Mouse (Mus musculus): Measurements from ENCODE around the gene Edaradd. TPM values are rescaled to one million over a fixed set of nuclear protein-coding genes. Genes with fewer than 3 reads are reported as not detected.
A peak's percentile ranks its signal among the peaks of the same experiment; 100 is the strongest.
"Not testable (repeated sequence)": the region's sequence is repeated elsewhere in the genome, so short reads cannot be mapped to it uniquely, and the experiment has no call there.

The Edaradd gene
- total RNA-seq, 2 experiments from 2014 or later = 0.07 to 0.20 TPM

DNA sequence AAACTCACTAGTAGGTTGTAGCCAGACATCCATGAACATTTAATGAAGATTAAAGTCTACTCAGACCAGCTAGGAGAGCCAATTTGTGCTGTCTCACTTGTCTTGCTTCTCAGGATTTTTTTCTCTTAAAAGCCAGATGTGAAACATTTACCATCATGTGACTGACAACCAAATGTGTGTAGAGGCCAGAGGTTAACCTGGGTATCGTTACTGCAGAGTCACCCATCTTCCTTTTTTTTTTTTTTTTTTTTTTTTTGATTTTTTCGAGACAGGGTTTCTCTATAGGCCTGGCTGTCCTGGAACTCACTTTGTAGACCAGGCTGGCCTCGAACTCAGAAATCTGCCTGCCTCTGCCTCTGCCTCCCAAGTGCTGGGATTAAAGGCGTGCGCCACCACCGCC is 56.1 kb downstream of the Edaradd start:
- intact Hi-C loops (cut with DNase I) = loop anchor here (5.0 kb wide), 1 partner anchor 207 kb away; the partner anchor contains the start of gene Mtr
- DNase-seq = not testable (repeated sequence)

- no peak for DNase-seq
- intact Hi-C loops (cut with DNase I) = loop anchor here (2.0 to 5.0 kb wide), 2 partner anchors 106 to 205 kb away; partner anchors contain the start of gene Mtr
Observed at GRCm38 (mm10) chr13:12462623-12463022, 57.6 kb downstream of the Edaradd start.

GRCm38 (mm10) chr13:12461730-12462119 is 58.5 kb downstream of the Edaradd start:
- DNase-seq = peak in 1 of 2 experiments; percentile 49
- intact Hi-C loops (cut with DNase I) = loop anchor here (2.0 to 5.0 kb wide), 2 partner anchors 107 to 204 kb away; partner anchors contain the start of gene Mtr

GRCm38 (mm10) chr13:12460881-12461729 is 59.1 kb downstream of the Edaradd start:
- intact Hi-C loops (cut with DNase I) = loop anchor here (5.0 kb wide), 1 partner anchor 204 kb away; the partner anchor contains the start of gene Mtr
- peak; percentile 97 for DNase-seq

DNA sequence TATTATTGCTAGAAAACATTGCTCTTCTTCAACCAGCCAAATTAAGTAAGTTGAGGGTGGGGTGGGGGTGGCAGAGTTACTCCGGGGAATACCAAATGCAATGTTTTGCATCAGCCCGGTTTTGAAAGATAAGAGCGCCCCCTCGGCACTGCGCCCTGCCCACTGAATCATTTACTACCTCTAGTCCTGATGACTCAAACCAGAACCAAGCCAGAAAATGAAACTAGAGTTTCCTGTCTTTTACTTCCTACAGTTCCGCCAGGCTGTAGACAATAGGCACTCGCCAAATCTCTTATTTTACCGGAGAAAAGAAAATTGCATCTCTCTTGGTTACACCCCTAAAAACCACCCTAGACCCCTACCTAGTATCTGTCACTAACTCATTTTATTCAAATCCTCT is 59.8 kb downstream of the Edaradd start:
- intact Hi-C loops (cut with DNase I) = loop anchor here (5.0 kb wide), 1 partner anchor 203 kb away; the partner anchor contains the start of gene Mtr
- DNase-seq = peak; percentile 54 to 60

GRCm38 (mm10) chr13:12456711-12457110 is 63.5 kb downstream of the Edaradd start:
- intact Hi-C loops (cut with DNase I) = no loop called here
- DNase-seq = no peak

DNA sequence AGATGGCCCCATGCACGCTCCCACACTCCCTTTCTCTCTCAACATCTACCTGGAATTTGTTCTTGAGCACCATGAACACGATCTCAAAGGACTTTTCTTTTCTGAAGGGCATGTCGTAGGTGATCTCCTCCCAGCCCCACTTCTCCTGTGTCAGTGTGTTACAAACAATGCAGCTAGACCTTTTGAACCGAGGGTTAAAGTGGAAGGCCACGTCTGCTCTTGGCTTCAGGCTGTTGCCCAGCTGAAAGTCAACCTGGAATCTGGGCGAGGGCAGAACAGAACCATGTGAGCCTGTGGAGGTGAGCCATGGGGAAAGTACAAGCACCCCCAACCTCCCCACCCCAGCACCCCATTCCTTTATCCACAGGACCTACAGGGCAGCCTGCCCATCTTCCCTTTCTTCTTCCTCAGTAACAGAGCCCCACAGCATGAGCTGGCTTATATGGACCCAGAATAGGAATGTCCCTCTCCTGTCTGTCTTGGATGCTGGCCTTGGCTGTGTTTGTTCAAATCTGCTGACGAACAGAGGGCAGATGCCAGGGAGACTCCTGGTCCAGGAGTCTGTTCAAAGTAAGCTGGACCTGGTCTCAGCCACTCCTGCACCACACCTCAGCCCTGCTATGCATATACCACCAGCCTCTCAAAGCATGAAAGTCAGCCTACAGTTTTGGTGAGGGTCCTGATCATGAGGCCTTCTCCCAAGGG is 65.4 kb downstream of the Edaradd start:
- no peak for DNase-seq
- intact Hi-C loops (cut with DNase I) = no loop called here

- intact Hi-C loops (cut with DNase I) = no loop called here
- no peak for DNase-seq
Observed at GRCm38 (mm10) chr13:12453150-12453549, 67.1 kb downstream of the Edaradd start.

DNA sequence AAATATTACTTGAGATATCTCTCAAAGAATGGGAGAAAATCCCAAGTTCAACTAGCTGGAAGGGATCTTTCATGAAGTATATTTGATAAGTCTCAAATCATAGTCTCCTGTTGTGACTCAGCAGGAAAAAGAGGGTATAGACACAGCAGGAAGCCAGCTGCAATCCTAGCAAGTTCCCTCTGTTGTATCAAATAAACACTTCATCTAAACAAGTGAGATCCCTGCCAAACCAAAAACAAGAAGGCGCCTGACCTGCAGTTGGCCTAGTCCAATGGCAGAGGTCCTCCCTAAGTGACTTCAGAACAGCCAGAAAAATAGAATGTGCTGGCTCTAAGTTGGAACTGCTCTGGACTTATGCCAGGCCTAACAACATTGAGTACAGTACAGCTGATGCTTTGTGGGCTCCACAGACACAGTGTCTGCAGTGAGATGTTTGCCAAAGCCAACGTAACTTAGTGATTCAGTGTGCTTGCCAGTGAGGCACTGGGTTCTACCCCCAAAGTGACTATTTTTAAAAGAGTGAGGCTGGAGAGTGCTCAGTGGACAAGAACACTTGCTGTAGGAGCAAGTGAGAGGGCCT is 78.1 kb downstream of the Edaradd start:
- intact Hi-C loops (cut with DNase I) = no loop called here
- peak; percentile 67 to 72 for DNase-seq

GRCm38 (mm10) chr13:12440813-12441212 is 79.4 kb downstream of the Edaradd start:
- intact Hi-C loops (cut with DNase I) = no loop called here
- DNase-seq = no peak

- intact Hi-C loops (cut with DNase I) = no loop called here
- DNase-seq = no peak
Observed at GRCm38 (mm10) chr13:12439586-12439985, 80.7 kb downstream of the Edaradd start.

DNA sequence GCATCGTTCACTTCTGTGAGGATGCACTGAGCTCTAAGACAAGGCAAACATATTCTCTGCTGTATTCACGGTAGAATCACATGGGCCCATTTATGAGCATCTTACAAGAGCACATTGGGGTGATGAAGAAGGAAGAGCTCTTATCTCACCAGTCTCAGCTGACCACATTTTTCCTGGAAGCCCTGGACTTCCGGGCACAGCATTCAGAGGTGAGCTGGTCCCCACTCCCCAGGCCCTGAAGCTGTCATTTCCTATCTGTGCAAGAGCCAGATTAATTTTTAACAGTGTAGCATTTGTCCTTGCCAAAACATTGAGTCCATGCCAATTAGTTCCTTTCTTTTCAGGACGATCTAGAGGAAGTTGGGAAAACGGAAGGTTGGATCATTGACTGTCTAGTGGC is 86.4 kb downstream of the Edaradd start:
- DNase-seq = peak in 1 of 2 experiments; percentile 6
- intact Hi-C loops (cut with DNase I) = no loop called here

GRCm38 (mm10) chr13:12428556-12428955 is 91.7 kb downstream of the Edaradd start:
- intact Hi-C loops (cut with DNase I) = no loop called here
- no peak for DNase-seq

Other genes starting within 250 kb of the Edaradd start
- gene Actn2, start 179.7 kb downstream of the Edaradd start, total RNA-seq (2021) = 1,000 to 10,000 TPM; 2,174 to 2,192 TPM
- 10 to 100 TPM; 15.9 to 16.0 TPM for gene Heatr1, start 125.4 kb downstream of the Edaradd start, total RNA-seq (2021)
- 10 to 100 TPM; 37.3 to 39.0 TPM for gene Lgals8, start 55.5 kb downstream of the Edaradd start, total RNA-seq (2021)
- gene Ero1lb, start 45.4 kb upstream of the Edaradd start, total RNA-seq (2021) = 1 to 10 TPM; 1.6 to 1.8 TPM